Mouse (Mus musculus): ENCODE data around the gene Spocd1. TPM values are rescaled to one million over a fixed set of nuclear protein-coding genes. Genes with fewer than 3 reads are reported as not detected.

Gene Spocd1
- polyA plus RNA-seq, 2 experiments, result 0.15 TPM; not detected in 1

GRCm38 (mm10) chr4:129905032-129905431, 24.0 kb upstream of the Spocd1 start:
- no peaks in the 10 kb centered on the region for H3K27me3 ChIP-seq (ENCODE audit: control insufficient read depth, insufficient read depth, low read length)
- no peak overlapping the region for H3K4me3 ChIP-seq (replicated peaks; ENCODE audit: low read length)
- peaks cover 5% of the 10 kb centered on the region; the same call in 1 of the 2 replicates for H3K4me1 ChIP-seq (ENCODE audit: control insufficient read depth, insufficient read depth, low read length)
- ATAC-seq (ENCODE audit: low FRiP score, low read depth), result no peak
- TF ChIP-seq POLR2A (IDR thresholded peaks at IDR 0.05; ENCODE audit: borderline replicate concordance, extremely low read depth, insufficient read depth, insufficient read length), result no peak
- 79% methylated on average over 3 of the region's 3 CpGs for WGBS
- no peak overlapping the region for H3K9ac ChIP-seq (ENCODE audit: low read depth, low read length, severe bottlenecking)
- H3K27ac ChIP-seq (replicated peaks; ENCODE audit: low read depth, low read length), result no peak overlapping the region
- H3K9me3 ChIP-seq (ENCODE audit: control insufficient read depth, low read length), result no peaks in the 10 kb centered on the region
- no peak for DNase-seq (ENCODE audit: low spot score)
- H3K4me2 ChIP-seq (replicated peaks; ENCODE audit: low read depth, low read length, severe bottlenecking), result no peak overlapping the region
- no peaks in the 10 kb centered on the region for H3K36me3 ChIP-seq (ENCODE audit: control insufficient read depth, insufficient read depth, low read length)

GRCm38 (mm10) chr4:129906016-129906415, 23.0 kb upstream of the Spocd1 start:
- no peak for DNase-seq (ENCODE audit: low spot score)
- Histone ChIP-seq H3K27me3 (ENCODE audit: control insufficient read depth, insufficient read depth, low read length) (no peaks in the 10 kb centered on the region), H3K36me3 (ENCODE audit: control insufficient read depth, insufficient read depth, low read length) (no peaks in the 10 kb centered on the region), H3K9me3 (ENCODE audit: control insufficient read depth, low read length) (no peaks in the 10 kb centered on the region), H3K4me2 (replicated peaks; ENCODE audit: low read depth, low read length, severe bottlenecking) (no peak overlapping the region), H3K4me3 (replicated peaks; ENCODE audit: low read length) (no peak overlapping the region), H3K9ac (ENCODE audit: low read depth, low read length, severe bottlenecking) (no peak overlapping the region), H3K27ac (replicated peaks; ENCODE audit: low read depth, low read length) (no peak overlapping the region), H3K4me1 (ENCODE audit: control insufficient read depth, insufficient read depth, low read length) (peaks cover 5% of the 10 kb centered on the region; the same call in 1 of the 2 replicates)
- TF ChIP-seq POLR2A (IDR thresholded peaks at IDR 0.05; ENCODE audit: borderline replicate concordance, extremely low read depth, insufficient read depth, insufficient read length), result no peak
- 39% methylated on average over 13 of the region's 13 CpGs for WGBS
- no peak for ATAC-seq (ENCODE audit: low FRiP score, low read depth)

GRCm38 (mm10) chr4:129908836-129909235, 20.2 kb upstream of the Spocd1 start:
- Histone ChIP-seq H3K9me3 (ENCODE audit: control insufficient read depth, low read length) (no peaks in the 10 kb centered on the region), H3K4me2 (replicated peaks; ENCODE audit: low read depth, low read length, severe bottlenecking) (no peak overlapping the region), H3K27me3 (ENCODE audit: control insufficient read depth, insufficient read depth, low read length) (no peaks in the 10 kb centered on the region), H3K4me3 (replicated peaks; ENCODE audit: low read length) (no peak overlapping the region), H3K9ac (ENCODE audit: low read depth, low read length, severe bottlenecking) (no peak overlapping the region), H3K4me1 (ENCODE audit: control insufficient read depth, insufficient read depth, low read length) (peaks cover 9% of the 10 kb centered on the region), H3K36me3 (ENCODE audit: control insufficient read depth, insufficient read depth, low read length) (no peaks in the 10 kb centered on the region), H3K27ac (replicated peaks; ENCODE audit: low read depth, low read length) (no peak overlapping the region)
- 10% methylated on average over 3 of the region's 3 CpGs for WGBS
- DNase-seq (ENCODE audit: low spot score) (no peak), ATAC-seq (ENCODE audit: low FRiP score, low read depth) (no peak)
- TF ChIP-seq POLR2A (IDR thresholded peaks at IDR 0.05; ENCODE audit: borderline replicate concordance, extremely low read depth, insufficient read depth, insufficient read length), result no peak

- H3K27me3 ChIP-seq (ENCODE audit: control insufficient read depth, insufficient read depth, low read length), result no peaks in the 10 kb centered on the region
- no peak overlapping the region for H3K27ac ChIP-seq (replicated peaks; ENCODE audit: low read depth, low read length)
- no peak for ATAC-seq (ENCODE audit: low FRiP score, low read depth)
- peaks cover 13% of the 10 kb centered on the region for H3K4me1 ChIP-seq (ENCODE audit: control insufficient read depth, insufficient read depth, low read length)
- TF ChIP-seq POLR2A (IDR thresholded peaks at IDR 0.05; ENCODE audit: borderline replicate concordance, extremely low read depth, insufficient read depth, insufficient read length), result no peak
- no peaks in the 10 kb centered on the region for H3K9me3 ChIP-seq (ENCODE audit: control insufficient read depth, low read length)
- no peaks in the 10 kb centered on the region for H3K36me3 ChIP-seq (ENCODE audit: control insufficient read depth, insufficient read depth, low read length)
- H3K4me3 ChIP-seq (replicated peaks; ENCODE audit: low read length), result no peak overlapping the region
- H3K9ac ChIP-seq (ENCODE audit: low read depth, low read length, severe bottlenecking), result no peak overlapping the region
- WGBS, result 44% methylated on average over 4 of the region's 4 CpGs
- no peak for DNase-seq (ENCODE audit: low spot score)
- H3K4me2 ChIP-seq (replicated peaks; ENCODE audit: low read depth, low read length, severe bottlenecking), result no peak overlapping the region
These were observed 19.8 kb upstream of the Spocd1 start for GRCm38 (mm10) chr4:129909261-129909731.

- Histone ChIP-seq H3K4me3 (replicated peaks; ENCODE audit: low read length) (no peak overlapping the region), H3K27ac (replicated peaks; ENCODE audit: low read depth, low read length) (no peak overlapping the region), H3K4me1 (ENCODE audit: control insufficient read depth, insufficient read depth, low read length) (peaks cover 13% of the 10 kb centered on the region), H3K36me3 (ENCODE audit: control insufficient read depth, insufficient read depth, low read length) (no peaks in the 10 kb centered on the region), H3K4me2 (replicated peaks; ENCODE audit: low read depth, low read length, severe bottlenecking) (no peak overlapping the region), H3K9ac (ENCODE audit: low read depth, low read length, severe bottlenecking) (no peak overlapping the region), H3K9me3 (ENCODE audit: control insufficient read depth, low read length) (no peaks in the 10 kb centered on the region), H3K27me3 (ENCODE audit: control insufficient read depth, insufficient read depth, low read length) (no peaks in the 10 kb centered on the region)
- DNase-seq (ENCODE audit: low spot score) (no peak), ATAC-seq (ENCODE audit: low FRiP score, low read depth) (no peak)
- TF ChIP-seq POLR2A (IDR thresholded peaks at IDR 0.05; ENCODE audit: borderline replicate concordance, extremely low read depth, insufficient read depth, insufficient read length), result no peak
- 87% methylated on average over 3 of the region's 3 CpGs for WGBS
These were observed 16.1 kb upstream of the Spocd1 start for GRCm38 (mm10) chr4:129912998-129913397.
